ENCODE assay signal across 15 mouse cellular contexts in the genomic region with DNA sequence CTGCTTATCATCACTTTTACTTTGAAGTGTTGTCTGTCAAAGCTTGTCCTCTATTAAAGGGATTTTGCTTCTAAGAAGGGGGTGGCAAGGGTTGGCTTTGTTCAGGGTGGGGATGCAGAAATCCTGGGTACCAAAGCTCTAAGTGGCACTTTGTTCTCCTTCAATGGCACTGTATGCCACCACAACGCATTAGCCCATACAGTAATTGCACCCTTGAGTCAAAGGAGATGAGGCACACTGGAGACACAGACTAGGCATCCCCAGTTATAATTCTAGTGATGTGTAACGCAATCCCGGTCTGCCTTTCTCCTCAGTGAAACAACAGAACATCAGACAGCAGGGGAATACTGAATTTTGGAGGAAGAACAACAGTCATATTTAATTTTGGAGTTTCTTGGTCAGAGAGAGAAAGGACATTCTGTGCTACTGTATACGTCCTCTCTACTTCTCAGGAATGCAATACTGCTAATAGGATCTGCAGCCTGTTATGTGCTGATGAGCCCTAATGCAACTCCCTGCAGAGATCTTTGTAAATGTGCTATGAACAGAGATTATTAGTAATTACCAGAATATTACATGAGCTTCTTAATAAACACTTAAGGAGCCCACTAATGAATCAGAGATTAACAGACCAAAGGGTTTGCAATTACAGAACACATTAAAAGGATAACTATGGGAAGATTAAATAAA.
"Had no signal": no experiment of that assay in that cellular context is flagged by ENCODE, and none has a peak within 500 bp of the region (broad histone marks: within the 10 kb centered on the region; RNA-seq: fewer than 3 reads in every experiment).

No protein-coding gene starts in this region.

- H3K4me3 ChIP-seq: lung, embryonic 15.5 days; megakaryocyte, embryonic 14.5 days; midbrain, embryonic 13.5 days; midbrain, embryonic 15.5 days had no signal

- H3K36me3 ChIP-seq: lung, embryonic 15.5 days; midbrain, embryonic 13.5 days; midbrain, embryonic 15.5 days had no signal

- ATAC-seq: lung, postnatal 0 days; midbrain, embryonic 13.5 days; midbrain, embryonic 15.5 days had no signal

- H3K9me3 ChIP-seq: lung, embryonic 15.5 days; midbrain, embryonic 13.5 days; midbrain, embryonic 15.5 days had no signal

- H3K4me2 ChIP-seq: lung, embryonic 15.5 days; midbrain, embryonic 11.5 days; midbrain, embryonic 13.5 days; midbrain, embryonic 15.5 days had no signal

- H3K4me1 ChIP-seq: lung, embryonic 15.5 days; megakaryocyte, embryonic 14.5 days; midbrain, embryonic 13.5 days; midbrain, embryonic 15.5 days had no signal

- H3K27ac ChIP-seq: liver, embryonic 14.5 days; lung, embryonic 15.5 days; macrophage; midbrain, embryonic 13.5 days; midbrain, embryonic 15.5 days had no signal

- H3K27me3 ChIP-seq: lung, embryonic 15.5 days; megakaryocyte, embryonic 14.5 days; midbrain, embryonic 13.5 days; midbrain, embryonic 15.5 days had no signal

- H3K9ac ChIP-seq: liver, embryonic 14.5 days; lung, embryonic 15.5 days; midbrain, embryonic 13.5 days; midbrain, embryonic 15.5 days had no signal

- DNase-seq: lung, adult 2 months; lung, postnatal 14 days; lung, postnatal 36 days; right cerebral cortex, postnatal 14 days; thymus, adult 18-20 months; thymus, postnatal 14 days; thymus, postnatal 36 days had no signal
